Mouse (Mus musculus) liver, postnatal 0 days (tissue): ENCODE measurements around the gene Trim41.

Experiments
- CTCF ChIP-seq: sonication (generic); IDR thresholded peaks from 2 replicates; pipeline ENCODE4 v1.5.1; 2016; ENCODE audit warnings: antibody characterized with exemption, low read depth
- EP300 ChIP-seq: IDR thresholded peaks from 2 replicates; pipeline ENCODE4 v1.6.1; 2016; ENCODE audit warnings: antibody characterized with exemption, low read depth, mild to moderate bottlenecking

DNA sequence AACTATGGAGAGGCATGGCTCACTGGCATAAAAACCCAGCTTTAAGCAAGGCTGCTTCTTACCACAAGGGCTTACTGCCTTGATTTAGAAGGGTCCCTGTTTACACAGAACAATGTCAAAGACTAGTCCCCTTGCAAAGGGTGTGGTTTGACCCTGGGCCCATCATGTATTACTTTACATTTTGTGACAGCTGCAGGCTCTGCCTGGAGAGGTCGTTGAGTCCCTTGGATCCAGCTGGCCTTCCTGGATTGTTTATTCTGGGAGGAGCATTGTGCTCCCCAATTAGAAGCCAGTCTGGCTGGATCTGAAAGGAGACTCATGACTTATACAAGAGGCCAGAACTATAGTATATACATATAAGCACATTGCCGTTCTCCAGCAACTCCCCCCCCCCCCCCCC lies 33.1 kb upstream of the Trim41 start:
- no peak for TF ChIP-seq CTCF
- no peak for TF ChIP-seq EP300
